Mouse (Mus musculus) kidney, embryonic 14.5 days (tissue): ENCODE data around the gene Nav3. TPM values are rescaled to one million over a fixed set of nuclear protein-coding genes. Genes with fewer than 3 reads are reported as not detected.
"Not testable (repeated sequence)": the region's sequence is repeated elsewhere in the genome, so short reads cannot be mapped to it uniquely, and the experiment has no call there.

Experiments used
- ATAC-seq: fragments of 200-750 bp; cut with Nextera tagmentation; 2 replicates; pipeline ENCODE4 v1.8.0; 2017; ENCODE audit warnings: moderate number of reproducible peaks, mild to moderate bottlenecking, moderate TSS enrichment, moderate library complexity; ENCODE audit not compliant: low FRiP score, low TSS enrichment
- H3K27ac ChIP-seq: fragments of 300-500 bp; sonication (generic); 2 replicates; pipeline ENCODE4 v1.5.1; 2014; ENCODE audit warnings: low read depth, mild to moderate bottlenecking, low read length, moderate library complexity, mixed read lengths
- H3K27me3 ChIP-seq: fragments of 300-500 bp; sonication (generic); 2 replicates; pipeline ENCODE4 v1.6.1; 2014; ENCODE audit warnings: mild to moderate bottlenecking, low read length; ENCODE audit not compliant: control insufficient read depth, insufficient read depth
- H3K36me3 ChIP-seq: fragments of 300-500 bp; sonication (generic); 2 replicates; pipeline ENCODE4 v1.6.1; 2014; ENCODE audit warnings: low read length, mixed read lengths; ENCODE audit not compliant: control insufficient read depth, insufficient read depth
- H3K4me1 ChIP-seq: fragments of 300-500 bp; sonication (generic); 2 replicates; pipeline ENCODE4 v1.6.1; 2014; ENCODE audit warnings: low read length, mixed read lengths; ENCODE audit not compliant: control insufficient read depth, insufficient read depth
- H3K4me2 ChIP-seq: fragments of 300-500 bp; sonication (generic); replicated peaks from 2 replicates; pipeline ENCODE4 v1.6.1; 2014; ENCODE audit warnings: low read depth, mild to moderate bottlenecking, low read length
- H3K4me3 ChIP-seq: fragments of 300-500 bp; sonication (generic); 2 replicates; pipeline ENCODE4 v1.5.1; 2014; ENCODE audit warnings: mild to moderate bottlenecking, low read length
- H3K9ac ChIP-seq: fragments of 300-500 bp; sonication (generic); 2 replicates; pipeline ENCODE4 v1.6.1; 2014; ENCODE audit warnings: low read depth, mild to moderate bottlenecking, low read length, moderate library complexity
- H3K9me3 ChIP-seq: fragments of 300-500 bp; sonication (generic); 2 replicates; pipeline ENCODE4 v1.6.1; 2016; ENCODE audit warnings: low read length; ENCODE audit not compliant: control insufficient read depth
- WGBS: fragments of 180-500 bp; shearing (Covaris S2); extraction: QIAGEN DNeasy Blood & Tissue Kit; methylation state at CpG from one replicate; pipeline ENCODE4 v1.1.7; 2014; 5-methylcytosine and 5-hydroxymethylcytosine counted together
- polyA plus RNA-seq: library from polyadenylated mRNA; unstranded; fragments of >200 nt; fragmentation: Nextera tagmentation; extraction: Ambion mirVana; gene quantifications from 2 replicates; pipeline ENCODE4 v1.2.1, GENCODE M21; 2014

Nav3 gene
- polyA plus RNA-seq, 1 experiment from 2014 or later: 5.0 TPM

DNA sequence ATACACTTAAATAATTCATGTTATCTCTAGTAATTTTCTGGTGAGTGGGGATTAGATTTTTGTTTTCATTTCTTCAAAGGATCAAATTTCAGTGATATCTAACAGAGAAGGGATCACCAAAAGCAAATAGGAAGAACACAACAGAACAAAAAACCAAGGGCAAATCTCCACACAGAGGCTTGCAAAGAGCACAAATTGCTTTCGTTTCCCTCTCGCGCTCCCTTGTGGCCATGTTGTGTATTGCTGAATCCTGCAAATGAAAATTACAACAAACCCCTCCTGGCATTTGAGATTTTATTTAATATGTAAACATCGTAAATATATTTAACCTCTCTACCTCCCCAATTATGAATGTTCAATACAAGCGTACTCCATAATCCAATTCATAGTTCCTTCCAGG lies 370.8 kb downstream of the Nav3 start:
- no peak overlapping the region for H3K4me2 ChIP-seq
- H3K27me3 ChIP-seq: no peaks in the 10 kb centered on the region
- no peak overlapping the region for H3K4me3 ChIP-seq
- no peaks in the 10 kb centered on the region for H3K36me3 ChIP-seq
- H3K9ac ChIP-seq: no peak overlapping the region
- peak; percentile 57; the same call in 1 of the 2 replicates for ATAC-seq
- 9% methylated on average over 5 of the region's 5 CpGs for WGBS
- no peaks in the 10 kb centered on the region for H3K9me3 ChIP-seq
- H3K4me1 ChIP-seq: no peaks in the 10 kb centered on the region
- H3K27ac ChIP-seq: no peak overlapping the region

DNA sequence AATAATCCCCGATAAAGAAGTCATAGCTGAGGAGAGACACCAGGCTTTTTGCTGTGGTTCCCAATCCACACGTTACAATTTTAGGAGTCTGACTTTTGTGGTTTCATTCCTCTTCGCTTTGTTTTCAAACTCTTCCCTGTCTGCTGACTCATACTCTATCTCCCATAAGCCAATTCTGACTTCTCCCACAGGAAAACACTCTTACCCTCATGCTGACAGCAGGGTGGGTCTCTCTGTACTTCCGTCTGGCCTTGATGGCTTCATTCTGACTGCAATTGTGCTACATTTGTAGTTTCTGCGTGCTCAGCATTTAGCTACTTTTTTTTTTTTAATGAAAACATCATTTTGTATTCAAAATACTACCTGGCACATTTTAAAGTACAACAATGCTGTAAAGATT lies 379.4 kb downstream of the Nav3 start:
- H3K4me1 ChIP-seq: no peaks in the 10 kb centered on the region
- no peak for ATAC-seq
- H3K4me2 ChIP-seq: no peak overlapping the region
- H3K9me3 ChIP-seq: no peaks in the 10 kb centered on the region; the same call in 1 of the 2 replicates
- H3K4me3 ChIP-seq: no peak overlapping the region
- no peak overlapping the region for H3K27ac ChIP-seq
- no peaks in the 10 kb centered on the region for H3K36me3 ChIP-seq
- no peak overlapping the region for H3K9ac ChIP-seq
- no peaks in the 10 kb centered on the region for H3K27me3 ChIP-seq
- 83% methylated on average over 5 of the region's 5 CpGs for WGBS

DNA sequence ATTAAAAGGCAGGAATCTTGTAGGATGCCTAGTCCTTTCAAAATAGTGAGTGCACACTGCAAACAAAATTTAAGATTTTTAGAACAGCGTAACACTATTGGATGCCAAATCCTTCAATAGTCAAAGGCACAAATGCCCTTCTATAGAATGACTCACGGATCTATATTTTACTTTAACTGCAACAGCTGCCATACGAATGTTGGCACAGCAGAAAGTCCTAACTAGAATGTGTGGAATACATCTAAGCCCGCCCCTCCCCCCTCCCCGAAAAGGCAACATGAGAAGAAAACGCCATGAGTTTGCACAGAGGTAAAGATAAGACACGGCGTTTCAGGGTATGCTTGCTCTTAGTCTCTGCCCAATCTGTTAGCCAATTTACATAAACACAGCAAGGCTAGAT lies 383.6 kb downstream of the Nav3 start:
- no peak overlapping the region for H3K9ac ChIP-seq
- H3K27me3 ChIP-seq: no peaks in the 10 kb centered on the region
- H3K4me1 ChIP-seq: no peaks in the 10 kb centered on the region
- H3K27ac ChIP-seq: no peak overlapping the region
- H3K4me3 ChIP-seq: no peak overlapping the region
- ATAC-seq: no peak
- no peaks in the 10 kb centered on the region for H3K9me3 ChIP-seq
- WGBS: 87% methylated on average over 8 of the region's 8 CpGs
- no peaks in the 10 kb centered on the region for H3K36me3 ChIP-seq
- H3K4me2 ChIP-seq: no peak overlapping the region

DNA sequence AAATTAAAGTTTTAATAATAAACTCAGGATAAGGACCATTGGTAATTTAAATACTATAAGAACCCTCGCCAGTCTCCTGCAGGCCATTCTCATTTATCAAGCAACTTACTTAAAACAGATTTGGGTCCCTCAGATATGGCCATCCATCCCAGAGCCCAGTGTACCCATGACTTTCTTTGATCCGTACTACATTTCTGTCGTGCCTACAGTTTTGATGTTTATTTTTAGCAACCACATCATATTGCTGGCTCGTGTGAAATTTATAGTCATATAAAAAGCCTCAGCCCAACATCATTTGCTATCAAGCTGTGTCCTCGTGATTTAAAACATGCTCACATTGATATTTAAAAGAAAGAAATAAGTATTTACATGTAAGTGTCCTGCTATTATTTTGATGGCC lies 394.8 kb downstream of the Nav3 start:
- Histone ChIP-seq H3K9me3 (no peaks in the 10 kb centered on the region), H3K27me3 (no peaks in the 10 kb centered on the region), H3K4me1 (no peaks in the 10 kb centered on the region), H3K27ac (no peak overlapping the region), H3K36me3 (no peaks in the 10 kb centered on the region), H3K4me2 (no peak overlapping the region), H3K9ac (no peak overlapping the region), H3K4me3 (no peak overlapping the region)
- ATAC-seq: no peak
- 60% methylated on average over 5 of the region's 5 CpGs for WGBS

DNA sequence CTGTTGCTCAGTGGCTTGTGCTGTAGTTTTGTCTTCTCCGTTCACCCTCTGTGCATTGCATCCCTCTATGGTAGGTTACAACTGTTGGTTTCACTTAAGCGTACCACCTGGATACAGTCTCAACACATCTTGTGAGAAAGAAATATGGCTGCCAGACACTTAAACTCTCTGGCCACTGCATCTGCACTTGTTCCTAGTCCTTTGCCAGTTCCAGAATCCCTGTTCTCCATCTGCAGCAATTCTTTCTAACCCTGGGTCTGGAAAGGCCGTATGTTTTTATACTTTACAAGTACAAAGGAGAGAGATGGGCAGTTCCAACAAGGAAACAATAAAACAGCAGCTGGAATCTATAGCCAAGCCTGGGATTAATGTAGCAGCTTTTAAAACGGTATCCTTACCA lies 418.5 kb downstream of the Nav3 start:
- ATAC-seq: no peak
- H3K36me3 ChIP-seq: no peaks in the 10 kb centered on the region
- 70% methylated on average over 4 of the region's 4 CpGs for WGBS

DNA sequence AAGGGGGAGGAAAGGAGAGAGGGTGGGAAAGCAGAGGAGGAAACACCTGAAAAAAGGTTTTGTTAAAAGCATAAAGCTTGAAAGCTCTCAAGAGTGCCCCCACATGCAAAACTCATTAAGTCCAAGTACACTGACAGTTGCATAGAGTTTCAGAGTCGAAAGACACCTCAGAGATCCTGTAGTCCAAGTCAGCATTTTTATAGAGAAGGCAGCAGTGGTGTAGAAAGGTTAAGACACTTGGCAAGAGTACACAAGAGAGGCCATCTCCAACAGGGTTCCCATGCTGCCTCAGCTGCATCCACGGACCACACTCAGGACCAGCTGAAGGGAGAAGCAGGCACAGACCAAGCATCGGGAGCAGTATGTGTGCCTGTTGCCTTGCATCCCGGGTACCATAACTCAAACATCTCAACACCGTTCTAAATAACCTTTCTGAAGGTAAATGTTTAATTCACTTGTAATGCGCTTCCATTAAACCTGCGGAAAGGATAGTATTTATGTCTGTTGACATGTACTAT lies 421.4 kb downstream of the Nav3 start:
- H3K36me3 ChIP-seq: no peaks in the 10 kb centered on the region
- H3K4me3 ChIP-seq: no peak overlapping the region
- no peak overlapping the region for H3K27ac ChIP-seq
- no peak; the same call in 1 of the 2 replicates for ATAC-seq
- H3K9me3 ChIP-seq: no peaks in the 10 kb centered on the region
- H3K9ac ChIP-seq: no peak overlapping the region
- no peaks in the 10 kb centered on the region for H3K27me3 ChIP-seq
- no peaks in the 10 kb centered on the region for H3K4me1 ChIP-seq
- H3K4me2 ChIP-seq: no peak overlapping the region
- 63% methylated on average over 7 of the region's 7 CpGs for WGBS

More for the DNA sequence above, 418.5 kb downstream of the Nav3 start:
- H3K4me1 ChIP-seq: no peaks in the 10 kb centered on the region
- no peak overlapping the region for H3K27ac ChIP-seq
- H3K4me3 ChIP-seq: no peak overlapping the region
- no peaks in the 10 kb centered on the region for H3K9me3 ChIP-seq
- no peaks in the 10 kb centered on the region for H3K27me3 ChIP-seq
- no peak overlapping the region for H3K9ac ChIP-seq
- no peak overlapping the region for H3K4me2 ChIP-seq

DNA sequence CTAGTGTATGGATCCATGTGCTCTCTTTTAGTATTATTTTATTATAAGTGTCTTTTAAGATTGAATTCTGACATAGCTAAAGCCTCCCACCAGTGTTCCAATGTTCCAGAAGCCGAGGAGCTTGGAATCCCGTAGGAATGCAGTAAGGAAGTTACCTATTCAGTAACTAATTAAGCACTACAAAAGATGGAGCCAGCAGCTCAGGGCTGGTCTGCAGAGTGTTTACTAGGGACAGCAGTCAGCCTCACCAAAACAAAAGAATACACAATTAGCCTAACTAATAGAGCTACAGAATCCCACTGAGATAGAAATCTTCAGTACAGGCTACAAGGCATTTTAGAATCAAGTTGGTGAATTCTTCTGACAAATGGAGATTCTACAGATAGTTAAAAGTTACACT lies 431.1 kb downstream of the Nav3 start:
- not testable (repeated sequence) for H3K36me3 ChIP-seq, H3K4me3 ChIP-seq, H3K9me3 ChIP-seq, H3K4me2 ChIP-seq, H3K27me3 ChIP-seq, H3K9ac ChIP-seq, H3K27ac ChIP-seq, ATAC-seq, H3K4me1 ChIP-seq
- WGBS: 87% methylated on average over 2 of the region's 2 CpGs

DNA sequence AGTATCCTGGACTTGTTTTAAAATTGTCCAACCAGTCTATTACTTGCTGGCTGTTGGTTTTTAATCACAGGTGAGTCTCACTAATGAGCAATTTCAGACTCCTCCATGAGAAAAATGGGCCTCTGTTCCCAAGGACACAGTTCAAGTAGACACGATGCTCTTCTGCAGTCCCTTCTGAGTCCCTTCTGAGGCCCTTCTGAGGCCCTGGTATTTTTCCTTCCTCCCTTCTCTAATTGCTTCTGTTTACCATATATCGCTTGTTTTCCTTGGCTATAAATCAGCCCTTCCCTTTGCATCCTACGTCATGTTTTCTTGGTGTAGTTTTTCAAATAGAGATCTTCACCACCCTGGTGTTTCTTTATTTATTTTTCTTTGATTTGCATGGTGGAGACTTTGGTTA lies 433.9 kb downstream of the Nav3 start:
- no peak overlapping the region for H3K4me2 ChIP-seq
- ATAC-seq: peak; percentile 68; the same call in 1 of the 2 replicates
- H3K27me3 ChIP-seq: no peaks in the 10 kb centered on the region
- H3K36me3 ChIP-seq: no peaks in the 10 kb centered on the region
- H3K4me3 ChIP-seq: no peak overlapping the region
- no peak overlapping the region for H3K9ac ChIP-seq
- H3K27ac ChIP-seq: no peak overlapping the region
- no peaks in the 10 kb centered on the region for H3K4me1 ChIP-seq
- 34% methylated on average over 3 of the region's 3 CpGs for WGBS
- H3K9me3 ChIP-seq: 0 out of 2 replicates have a peak, but pooled peaks cover 2% of the 10 kb centered on the region

DNA sequence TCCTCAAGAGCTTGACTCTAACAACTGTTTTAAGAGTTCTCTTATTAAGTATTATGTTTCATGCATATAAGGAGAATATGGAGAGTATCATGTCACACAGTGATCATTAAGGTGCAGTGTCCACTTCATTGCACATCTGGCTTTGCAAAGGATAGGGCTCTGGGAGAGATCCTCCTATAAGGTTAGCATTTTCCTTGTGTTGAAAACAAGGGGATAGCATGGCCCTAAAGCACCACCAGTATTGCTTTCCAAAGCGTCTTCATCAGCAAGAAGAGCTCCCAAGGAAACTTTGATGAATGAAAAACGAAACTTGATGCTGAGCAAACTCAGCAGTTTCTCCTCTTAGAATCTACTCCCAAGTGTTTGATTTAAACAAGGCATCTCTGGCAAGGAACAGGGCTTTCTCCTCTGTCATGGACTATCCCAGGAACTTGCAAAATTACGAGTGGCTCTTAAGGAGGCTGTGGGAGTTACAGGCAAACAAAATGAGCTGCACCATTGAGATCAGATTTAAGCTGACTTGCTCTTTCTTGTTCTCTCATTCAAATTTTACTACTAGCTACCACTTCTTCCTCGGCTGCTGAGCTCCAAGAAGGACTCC lies 436.6 kb downstream of the Nav3 start:
- H3K4me3 ChIP-seq: no peak overlapping the region
- 21% methylated on average over 4 of the region's 4 CpGs for WGBS

More for the DNA sequence above, 436.6 kb downstream of the Nav3 start:
- no peaks in the 10 kb centered on the region for H3K36me3 ChIP-seq
- no peak overlapping the region for H3K9ac ChIP-seq
- H3K4me1 ChIP-seq: no peaks in the 10 kb centered on the region
- H3K9me3 ChIP-seq: 0 out of 2 replicates have a peak, but pooled peaks cover 2% of the 10 kb centered on the region
- no peak overlapping the region for H3K4me2 ChIP-seq
- ATAC-seq: peak; percentile 83; the same call in 1 of the 2 replicates
- H3K27me3 ChIP-seq: no peaks in the 10 kb centered on the region
- no peak overlapping the region for H3K27ac ChIP-seq
